ENCODE assay signal across 8 mouse cellular contexts in genomic region chr13:55472132-55473022, GRCm38 (mm10). TPM values are rescaled to one million over a fixed set of nuclear protein-coding genes. Genes with fewer than 3 reads are reported as not detected.
DNase-seq lines count a peak whose midpoint lies in the region; ATAC-seq and TF ChIP-seq lines count a peak whose summit lies in the region.

No protein-coding gene starts in this region.

- peak; percentile 52 for DNase-seq in thymus, adult 2 months
- DNase-seq in thymus, adult 18-20 months: no peak
- peak; percentile 65 for DNase-seq in cerebellum, adult 11 months
- DNase-seq in c-Kit-positive CD71-positive TER-119-positive erythroid progenitor cells, embryonic 14.5 days (ENCODE audit: low spot score): no peak

- TF ChIP-seq POLR2A in thymus, adult 2 months (IDR thresholded peaks at IDR 0.05; ENCODE audit: control insufficient read depth, extremely low read depth, insufficient read depth, low read length, poor library complexity): no peak

- ATAC-seq in forebrain, embryonic 16.5 days: peak; percentile 53
- ATAC-seq in intestine, embryonic 16.5 days: peak; percentile 52
- ATAC-seq in liver, embryonic 15.5 days (ENCODE audit: insufficient read depth): 0 out of 2 replicates have a peak, but pooled peaks have one; percentile 15
- peak; percentile 76 for ATAC-seq in neural tube, embryonic 15.5 days (ENCODE audit: low FRiP score)

- no peak overlapping the region for H3K27ac ChIP-seq in thymus, adult 2 months (ENCODE audit: control insufficient read depth, insufficient read depth, low read length)
- H3K27ac ChIP-seq in forebrain, embryonic 16.5 days (ENCODE audit: low read length): peak overlapping the region; percentile 86
- H3K27ac ChIP-seq in intestine, embryonic 16.5 days (ENCODE audit: low read length): peak overlapping the region; percentile 55
- H3K27ac ChIP-seq in liver, embryonic 15.5 days (replicated peaks): no peak overlapping the region
- peak overlapping the region; percentile 93 for H3K27ac ChIP-seq in neural tube, embryonic 15.5 days (replicated peaks)

- peak overlapping the region; percentile 75 for H3K9ac ChIP-seq in forebrain, embryonic 16.5 days (replicated peaks; ENCODE audit: low read depth, low read length)
- peak overlapping the region; percentile 71 for H3K9ac ChIP-seq in intestine, embryonic 16.5 days (ENCODE audit: low read depth, low read length)
- peak overlapping the region; percentile 46; the same call in 1 of the 2 replicates for H3K9ac ChIP-seq in liver, embryonic 15.5 days
- peak overlapping the region; percentile 76 for H3K9ac ChIP-seq in neural tube, embryonic 15.5 days (replicated peaks)

- no peaks in the 10 kb centered on the region for H3K9me3 ChIP-seq in forebrain, embryonic 16.5 days (ENCODE audit: control insufficient read depth, low read length)
- H3K9me3 ChIP-seq in intestine, embryonic 16.5 days (ENCODE audit: control insufficient read depth, low read length): no peaks in the 10 kb centered on the region
- no peaks in the 10 kb centered on the region for H3K9me3 ChIP-seq in liver, embryonic 15.5 days (replicated peaks)
- no peaks in the 10 kb centered on the region for H3K9me3 ChIP-seq in neural tube, embryonic 15.5 days (replicated peaks)

- H3K4me3 ChIP-seq in thymus, adult 2 months (ENCODE audit: control insufficient read depth, insufficient read depth, low read length): peak overlapping the region; percentile 44
- peak overlapping the region; percentile 53 for H3K4me3 ChIP-seq in forebrain, embryonic 16.5 days (replicated peaks; ENCODE audit: low read length)
- H3K4me3 ChIP-seq in intestine, embryonic 16.5 days (ENCODE audit: low read length): peak overlapping the region; percentile 65
- H3K4me3 ChIP-seq in liver, embryonic 15.5 days (replicated peaks): peak overlapping the region; percentile 59
- peak overlapping the region; percentile 53 for H3K4me3 ChIP-seq in neural tube, embryonic 15.5 days (replicated peaks)

- 1% methylated on average over 92 of the region's 103 CpGs for WGBS in thymus, adult 2 months
- under 1% methylated on average over 102 of the region's 103 CpGs for WGBS in forebrain, embryonic 16.5 days
- under 1% methylated on average over 101 of the region's 103 CpGs for WGBS in intestine, embryonic 16.5 days
- under 1% methylated on average over 102 of the region's 103 CpGs for WGBS in liver, embryonic 15.5 days (ENCODE audit: insufficient replicate concordance)
- WGBS in neural tube, embryonic 15.5 days: under 1% methylated on average over 88 of the region's 103 CpGs

- peak overlapping the region; percentile 91 for H3K4me2 ChIP-seq in forebrain, embryonic 16.5 days (ENCODE audit: low read length)
- H3K4me2 ChIP-seq in intestine, embryonic 16.5 days (ENCODE audit: low read depth, low read length): peak overlapping the region; percentile 100
- H3K4me2 ChIP-seq in liver, embryonic 15.5 days: peak overlapping the region; percentile 91
- H3K4me2 ChIP-seq in neural tube, embryonic 15.5 days: peak overlapping the region; percentile 94

- peaks cover 19% of the 10 kb centered on the region for H3K4me1 ChIP-seq in thymus, adult 2 months (replicated peaks; ENCODE audit: control insufficient read depth, insufficient read depth, low read length)
- peaks cover 65% of the 10 kb centered on the region for H3K4me1 ChIP-seq in forebrain, embryonic 16.5 days (replicated peaks; ENCODE audit: control insufficient read depth, insufficient read depth, low read length)
- peaks cover 8% of the 10 kb centered on the region for H3K4me1 ChIP-seq in intestine, embryonic 16.5 days (ENCODE audit: control insufficient read depth, insufficient read depth, low read length)
- H3K4me1 ChIP-seq in liver, embryonic 15.5 days (replicated peaks): peaks cover 27% of the 10 kb centered on the region
- H3K4me1 ChIP-seq in neural tube, embryonic 15.5 days: peaks cover 87% of the 10 kb centered on the region

- no peaks in the 10 kb centered on the region for H3K36me3 ChIP-seq in thymus, adult 2 months (ENCODE audit: control insufficient read depth, insufficient read depth, low read length)
- peaks cover 30% of the 10 kb centered on the region for H3K36me3 ChIP-seq in forebrain, embryonic 16.5 days (ENCODE audit: control insufficient read depth, insufficient read depth)
- 0 out of 2 replicates have a peak, but pooled peaks cover 2% of the 10 kb centered on the region for H3K36me3 ChIP-seq in intestine, embryonic 16.5 days (ENCODE audit: control insufficient read depth, insufficient read depth, low read length)
- no peaks in the 10 kb centered on the region for H3K36me3 ChIP-seq in liver, embryonic 15.5 days (replicated peaks)
- H3K36me3 ChIP-seq in neural tube, embryonic 15.5 days: peaks cover 37% of the 10 kb centered on the region

- peaks cover 10% of the 10 kb centered on the region; the same call in 1 of the 2 replicates for H3K27me3 ChIP-seq in thymus, adult 2 months (ENCODE audit: control insufficient read depth, insufficient read depth, low read length)
- H3K27me3 ChIP-seq in forebrain, embryonic 16.5 days (replicated peaks; ENCODE audit: control insufficient read depth, insufficient read depth, low read length): no peaks in the 10 kb centered on the region
- H3K27me3 ChIP-seq in intestine, embryonic 16.5 days (replicated peaks; ENCODE audit: control insufficient read depth, insufficient read depth, low read length): 0 out of 2 replicates have a peak, but pooled peaks cover 3% of the 10 kb centered on the region
- peaks cover 94% of the 10 kb centered on the region for H3K27me3 ChIP-seq in liver, embryonic 15.5 days
- H3K27me3 ChIP-seq in neural tube, embryonic 15.5 days (replicated peaks): no peaks in the 10 kb centered on the region

- TF ChIP-seq CTCF in thymus, adult 2 months (IDR thresholded peaks at IDR 0.05; ENCODE audit: borderline replicate concordance, control insufficient read depth, extremely low read depth, insufficient read depth, low read length, poor library complexity): no peak

RNA-seq across cellular contexts. Expression of gene Prr7, which starts 8.3 kb away (rescaled TPM):
- 33.8 and 52.2 TPM in 2 replicates for polyA plus RNA-seq in thymus, adult 2 months (2012; rRNA removed)
- polyA plus RNA-seq in forebrain, embryonic 16.5 days (2015; fragmentation: Nextera tagmentation; extraction: Ambion mirVana): 4.1 and 4.3 TPM in 2 replicates
- polyA plus RNA-seq in intestine, embryonic 16.5 days (2015; fragmentation: Nextera tagmentation; extraction: Ambion mirVana): 0.10 and 0.18 TPM in 2 replicates
- polyA plus RNA-seq in liver, embryonic 15.5 days (2015; fragmentation: Nextera tagmentation; extraction: Ambion mirVana): not detected in 2 replicates
- polyA plus RNA-seq in neural tube, embryonic 15.5 days (2015; fragmentation: Nextera tagmentation; extraction: Ambion mirVana): 4.2 and 5.8 TPM in 2 replicates

RNA-seq across cellular contexts. Expression of gene Dbn1, which starts 15.5 kb away (rescaled TPM):
- polyA plus RNA-seq in thymus, adult 2 months (2012; rRNA removed): 7.8 and 9.8 TPM in 2 replicates
- 792 and 816 TPM in 2 replicates for polyA plus RNA-seq in forebrain, embryonic 16.5 days (2015; fragmentation: Nextera tagmentation; extraction: Ambion mirVana)
- polyA plus RNA-seq in intestine, embryonic 16.5 days (2015; fragmentation: Nextera tagmentation; extraction: Ambion mirVana): 88.4 and 91.2 TPM in 2 replicates
- 7.5 and 7.6 TPM in 2 replicates for polyA plus RNA-seq in liver, embryonic 15.5 days (2015; fragmentation: Nextera tagmentation; extraction: Ambion mirVana)
- polyA plus RNA-seq in neural tube, embryonic 15.5 days (2015; fragmentation: Nextera tagmentation; extraction: Ambion mirVana): 389 and 450 TPM in 2 replicates

RNA-seq across cellular contexts. Expression of gene Grk6, which starts 27.5 kb away (rescaled TPM):
- 228 and 238 TPM in 2 replicates for polyA plus RNA-seq in thymus, adult 2 months (2012; rRNA removed)
- polyA plus RNA-seq in forebrain, embryonic 16.5 days (2015; fragmentation: Nextera tagmentation; extraction: Ambion mirVana): 39.4 and 40.1 TPM in 2 replicates
- polyA plus RNA-seq in intestine, embryonic 16.5 days (2015; fragmentation: Nextera tagmentation; extraction: Ambion mirVana): 13.6 and 16.2 TPM in 2 replicates
- polyA plus RNA-seq in liver, embryonic 15.5 days (2015; fragmentation: Nextera tagmentation; extraction: Ambion mirVana): 24.3 and 27.6 TPM in 2 replicates
- polyA plus RNA-seq in neural tube, embryonic 15.5 days (2015; fragmentation: Nextera tagmentation; extraction: Ambion mirVana): 34.2 and 38.4 TPM in 2 replicates

RNA-seq across cellular contexts. Expression of gene Pdlim7, which starts 41.1 kb away (rescaled TPM):
- 25.6 and 29.5 TPM in 2 replicates for polyA plus RNA-seq in thymus, adult 2 months (2012; rRNA removed)
- polyA plus RNA-seq in forebrain, embryonic 16.5 days (2015; fragmentation: Nextera tagmentation; extraction: Ambion mirVana): 132 and 147 TPM in 2 replicates
- 189 and 200 TPM in 2 replicates for polyA plus RNA-seq in intestine, embryonic 16.5 days (2015; fragmentation: Nextera tagmentation; extraction: Ambion mirVana)
- 25.2 and 29.5 TPM in 2 replicates for polyA plus RNA-seq in liver, embryonic 15.5 days (2015; fragmentation: Nextera tagmentation; extraction: Ambion mirVana)
- polyA plus RNA-seq in neural tube, embryonic 15.5 days (2015; fragmentation: Nextera tagmentation; extraction: Ambion mirVana): 169 and 176 TPM in 2 replicates

RNA-seq across cellular contexts. Expression of gene F12, which starts 45.8 kb away (rescaled TPM):
- polyA plus RNA-seq in thymus, adult 2 months (2012; rRNA removed): 0.39 and 1.6 TPM in 2 replicates
- polyA plus RNA-seq in forebrain, embryonic 16.5 days (2015; fragmentation: Nextera tagmentation; extraction: Ambion mirVana): not detected in 2 replicates
- polyA plus RNA-seq in intestine, embryonic 16.5 days (2015; fragmentation: Nextera tagmentation; extraction: Ambion mirVana): 1.1 and 4.0 TPM in 2 replicates
- polyA plus RNA-seq in liver, embryonic 15.5 days (2015; fragmentation: Nextera tagmentation; extraction: Ambion mirVana): 118 and 151 TPM in 2 replicates
- 0.18 and 0.47 TPM in 2 replicates for polyA plus RNA-seq in neural tube, embryonic 15.5 days (2015; fragmentation: Nextera tagmentation; extraction: Ambion mirVana)

Comparison
In these comparisons a context has a peak if more than half of its experiments do, and no peak if none do; other contexts are left out.
1. DNase-seq: peak in thymus, adult 2 months (single experiment) and cerebellum, adult 11 months (single experiment); none in thymus, adult 18-20 months (0 of 2) and c-Kit-positive CD71-positive TER-119-positive erythroid progenitor cells, embryonic 14.5 days (single experiment).
2. H3K27ac ChIP-seq: peak in forebrain, embryonic 16.5 days (single experiment), intestine, embryonic 16.5 days (single experiment) and neural tube, embryonic 15.5 days (single experiment); none in thymus, adult 2 months (single experiment) and liver, embryonic 15.5 days (single experiment).
3. ATAC-seq: peak in every context shown above with its lines; median percentile 76 in neural tube, embryonic 15.5 days; 53 in forebrain, embryonic 16.5 days; 52 in intestine, embryonic 16.5 days; 15 in liver, embryonic 15.5 days.
4. Peak in every context shown above with its lines, with median percentiles within 50 percentile points of each other: H3K4me3 ChIP-seq, H3K4me2 ChIP-seq and H3K9ac ChIP-seq.